Mouse (Mus musculus) lung, adult 2 months (tissue): ENCODE results near the gene Zkscan1.

Experiments
- CTCF ChIP-seq: fragments of 200-500 bp; IDR thresholded peaks from 2 replicates; pipeline ENCODE4 v1.5.1; 2011; ENCODE audit warnings: mild to moderate bottlenecking, low read length, control low read depth; ENCODE audit not compliant: insufficient read depth
- POLR2A ChIP-seq: fragments of 200-500 bp; IDR thresholded peaks from 2 replicates; pipeline ENCODE4 v1.6.1; 2011; ENCODE audit warnings: low read depth, mild to moderate bottlenecking, control low read depth, low read length, borderline replicate concordance; ENCODE audit errors: extremely low read depth

DNA sequence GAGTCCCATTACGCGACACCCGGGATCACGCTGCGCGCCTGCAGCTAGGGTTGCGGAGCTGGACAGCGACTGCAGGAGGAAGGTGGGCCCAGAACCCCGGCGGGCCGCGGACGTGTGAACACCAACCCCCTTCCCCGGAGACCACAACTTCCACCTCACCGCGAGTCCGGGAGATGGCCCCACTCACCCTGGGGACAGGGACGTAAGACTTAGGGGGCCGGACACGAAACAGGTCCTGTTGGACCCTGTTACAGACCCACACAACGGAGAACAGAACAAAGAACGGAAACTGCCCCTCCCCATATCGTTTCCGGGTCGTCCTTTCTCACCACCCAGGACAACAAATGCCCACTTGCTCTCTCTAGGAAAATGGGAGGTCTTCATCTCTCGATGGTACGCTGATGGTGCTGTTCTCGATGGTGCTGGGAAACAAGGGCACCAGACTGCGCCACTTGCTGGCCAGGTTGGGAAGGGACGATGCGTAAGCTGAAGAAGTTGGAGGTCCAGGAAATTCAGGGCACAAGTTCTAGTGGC, 70.6 kb downstream of the Zkscan1 start, which contains the start of gene Zfp113:
- TF ChIP-seq POLR2A: peak; percentile 89
- TF ChIP-seq CTCF: peak; percentile 97
